ENCODE assay signal across 8 mouse cellular contexts in genomic region chr10:115315473-115316171, GRCm38 (mm10). TPM values are rescaled to one million over a fixed set of nuclear protein-coding genes. Genes with fewer than 3 reads are reported as not detected.
DNase-seq lines count a peak whose midpoint lies in the region; ATAC-seq lines count a peak whose summit lies in the region.

TSS of gene Rab21 (minus strand) at chr10:115315594.

- peak within 1 kb of the TSS; percentile 76 for H3K4me3 ChIP-seq in hindbrain, embryonic 16.5 days (ENCODE audit: low read length)
- H3K4me3 ChIP-seq in macrophage (ENCODE audit: inconsistent target) = peak within 1 kb of the TSS; percentile 96

- ATAC-seq in hindbrain, embryonic 16.5 days = peak; percentile 94

- H3K79me2 ChIP-seq in macrophage (ENCODE audit: inconsistent target) = peaks cover 45% of the 10 kb centered on the region

- H3K36me3 ChIP-seq in hindbrain, embryonic 16.5 days (ENCODE audit: control insufficient read depth, insufficient read depth, low read length) = no peaks in the 10 kb centered on the region
- H3K36me3 ChIP-seq in macrophage (ENCODE audit: inconsistent target) = no peaks in the 10 kb centered on the region

- peak; percentile 94 for DNase-seq in T-cell, adult 2 months (ENCODE audit: low spot score)
- peak; percentile 98 to 99 for DNase-seq in cerebellum, postnatal 36 days
- DNase-seq in gastrocnemius, adult 18-20 months (ENCODE audit: low spot score) = peak; percentile 98
- peak; percentile 97 to 99 for DNase-seq in left cerebral cortex, adult 18-20 months (ENCODE audit: low spot score in 2 of 2)
- peak; percentile 97 for DNase-seq in right cerebral cortex, adult 18-20 months
- peak; percentile 96 for DNase-seq in urinary bladder, postnatal 10 days (ENCODE audit: low spot score)

- H3K27me3 ChIP-seq in hindbrain, embryonic 16.5 days (replicated peaks; ENCODE audit: control insufficient read depth, insufficient read depth, low read length) = no peaks in the 10 kb centered on the region

- H3K9me3 ChIP-seq in hindbrain, embryonic 16.5 days (ENCODE audit: control insufficient read depth, low read length) = no peaks in the 10 kb centered on the region

- H3K27ac ChIP-seq in hindbrain, embryonic 16.5 days (ENCODE audit: low read depth, low read length) = peak within 1 kb of the TSS; percentile 93
- H3K27ac ChIP-seq in macrophage = peak within 1 kb of the TSS; percentile 88

- H3K9ac ChIP-seq in hindbrain, embryonic 16.5 days (ENCODE audit: low read depth, low read length) = peak within 1 kb of the TSS; percentile 95

- peak within 1 kb of the TSS; percentile 81 for H3K4me2 ChIP-seq in hindbrain, embryonic 16.5 days (ENCODE audit: low read length)

- WGBS in hindbrain, embryonic 16.5 days = under 1% methylated on average over 36 of the region's 48 CpGs
- WGBS in macrophage (ENCODE audit: missing documents) = under 1% methylated on average over 48 of the region's 48 CpGs

- H3K4me1 ChIP-seq in hindbrain, embryonic 16.5 days (ENCODE audit: control insufficient read depth, insufficient read depth, low read depth, low read length) = peaks cover 26% of the 10 kb centered on the region

RNA-seq across cellular contexts. Expression of gene Rab21, which starts in this region (rescaled TPM):
- 10 to 100 TPM; 56.4 to 62.2 TPM for total RNA-seq in gastrocnemius, adult 18-20 months (2021)
- polyA plus RNA-seq in hindbrain, embryonic 16.5 days (2015; fragmentation: Nextera tagmentation; extraction: Ambion mirVana) = 7.0 TPM in 2 replicates
- total RNA-seq in left cerebral cortex, adult 18-20 months (2021) = 10 to 100 TPM; 54.4 to 54.8 TPM
- total RNA-seq in macrophage (2018; cell fraction: chromatin; rRNA removed) = 10 to 100 TPM; 34.9 to 95.7 (median 53.2) TPM
- 10 to 100 TPM; 51.6 to 83.4 (median 67.0) TPM for total RNA-seq in macrophage (2018; cell fraction: cytosol; rRNA removed)
- 100 to 1,000 TPM in 2 of 26 experiments, 10 to 100 TPM in 24; 56.1 to 104 (median 76.2) TPM for total RNA-seq in macrophage (2018; cell fraction: nucleus; rRNA removed)
- polyA plus RNA-seq in macrophage (2018) = 45.9 to 62.6 TPM (median 49.4 TPM) in 3 replicates

Comparison
In these comparisons a context has a peak if more than half of its experiments do, and no peak if none do; other contexts are left out.
1. Peak in every context shown above with its lines: DNase-seq, ATAC-seq, H3K4me3 ChIP-seq and H3K27ac ChIP-seq.